Mouse (Mus musculus) MEL (cell line): ENCODE measurements around the gene Tnik. TPM values are rescaled to one million over a fixed set of nuclear protein-coding genes. Genes with fewer than 3 reads are reported as not detected.

Experiments
- DNase-seq: peaks from one replicate; pipeline ENCODE4 v3.0.0; 2011; ENCODE audit warnings: low read depth, low spot score
- H3K27ac ChIP-seq: 2 replicates; pipeline ENCODE4 v1.5.1; 2012; ENCODE audit warnings: low read depth, mild to moderate bottlenecking, control low read depth, low read length, moderate library complexity; ENCODE audit not compliant: control insufficient read depth
- H3K27me3 ChIP-seq, 2 experiments: fragments of 150-350 bp in 1 of 2; sonication (generic) in 1 of 2; 2 replicates each; pipeline ENCODE4 v1.6.1; 2012; ENCODE audit warnings: low read length in 2 of 2, mild to moderate bottlenecking in 2 of 2, improper control_type of control experiment in 1 of 2, moderate library complexity in 1 of 2; ENCODE audit not compliant: insufficient read depth in 2 of 2, control insufficient read depth in 1 of 2
- H3K36me3 ChIP-seq, 2 experiments: 2 replicates each; pipeline ENCODE4 v1.6.1; 2012 to 2014; ENCODE audit warnings: low read length in 2 of 2, improper control_type of control experiment in 1 of 2, inconsistent platforms in 1 of 2, mild to moderate bottlenecking in 1 of 2; ENCODE audit not compliant: insufficient read depth in 2 of 2, control insufficient read depth in 1 of 2
- H3K4me1 ChIP-seq, 2 experiments: fragments of 150-350 bp in 1 of 2; sonication (generic) in 1 of 2; 2 replicates each; pipeline ENCODE4 v1.6.1; 2012; ENCODE audit warnings: low read length in 2 of 2, improper control_type of control experiment in 1 of 2, mild to moderate bottlenecking in 1 of 2; ENCODE audit not compliant: insufficient read depth in 2 of 2, control insufficient read depth in 1 of 2
- H3K4me3 ChIP-seq, 2 experiments: fragments of 150-350 bp in 1 of 2; sonication (generic) in 1 of 2; 2 replicates each; pipeline ENCODE4 v1.5.1; 2012; ENCODE audit warnings: low read depth in 2 of 2, low read length in 2 of 2, mild to moderate bottlenecking in 2 of 2, moderate library complexity in 2 of 2, control low read depth in 1 of 2, improper control_type of control experiment in 1 of 2; ENCODE audit not compliant: control insufficient read depth in 1 of 2, insufficient read depth in 1 of 2
- H3K79me2 ChIP-seq: 2 replicates; pipeline ENCODE4 v1.6.1; 2012; ENCODE audit warnings: mild to moderate bottlenecking, low read length, moderate library complexity; ENCODE audit not compliant: control insufficient read depth, poor library complexity, insufficient read depth
- H3K9ac ChIP-seq: 2 replicates; pipeline ENCODE4 v1.6.1; 2012; ENCODE audit warnings: low read depth, mild to moderate bottlenecking, control low read depth, low read length, moderate library complexity; ENCODE audit not compliant: control insufficient read depth, poor library complexity, severe bottlenecking
- H3K9me3 ChIP-seq: fragments of 150-350 bp; sonication (generic); replicated peaks from 2 replicates; pipeline ENCODE4 v1.6.1; 2012; ENCODE audit warnings: mild to moderate bottlenecking, low read length, improper control_type of control experiment, moderate library complexity; ENCODE audit not compliant: insufficient read depth
- KAT2A ChIP-seq: conservative IDR thresholded peaks from 2 replicates; pipeline ENCODE4 v1.6.1; 2012; ENCODE audit warnings: low read depth, low read length, improper control_type of control experiment, inconsistent platforms
- MXI1 ChIP-seq: IDR thresholded peaks from 2 replicates; pipeline ENCODE4 v1.6.1; 2011; ENCODE audit warnings: mild to moderate bottlenecking, low read depth, low read length, improper control_type of control experiment
- MYB ChIP-seq: IDR thresholded peaks from 2 replicates; pipeline ENCODE4 v1.6.1; 2011; ENCODE audit warnings: mild to moderate bottlenecking, low read depth, low read length, improper control_type of control experiment
- NRF1 ChIP-seq: IDR thresholded peaks from 2 replicates; pipeline ENCODE4 v1.6.1; 2014; ENCODE audit warnings: low read depth, mild to moderate bottlenecking, inconsistent platforms, low read length, improper control_type of control experiment, moderate library complexity; ENCODE audit not compliant: poor library complexity, insufficient read depth, severe bottlenecking
- SMC3 ChIP-seq: IDR thresholded peaks from 2 replicates; pipeline ENCODE4 v1.6.1; 2011; ENCODE audit warnings: low read depth, low read length, improper control_type of control experiment
- UBTF ChIP-seq: IDR thresholded peaks from 2 replicates; pipeline ENCODE4 v1.6.1; 2012; ENCODE audit warnings: low read depth, mild to moderate bottlenecking, inconsistent platforms, low read length, improper control_type of control experiment, moderate library complexity, borderline replicate concordance; ENCODE audit not compliant: insufficient read depth
- USF2 ChIP-seq, 2 experiments: IDR thresholded peaks; 2 replicates each; pipeline ENCODE4 v1.6.1; 2011 to 2012; ENCODE audit warnings: improper control_type of control experiment in 2 of 2, low read length in 2 of 2, borderline replicate concordance in 1 of 2, inconsistent platforms in 1 of 2, low read depth in 1 of 2, mild to moderate bottlenecking in 1 of 2; ENCODE audit not compliant: insufficient read depth in 1 of 2
- ZKSCAN1 ChIP-seq: IDR thresholded peaks from 2 replicates; pipeline ENCODE4 v1.6.1; 2012; ENCODE audit warnings: low read depth, mild to moderate bottlenecking, inconsistent platforms, low read length, improper control_type of control experiment, moderate library complexity
- ZMIZ1 ChIP-seq: IDR thresholded peaks from 2 replicates; pipeline ENCODE4 v1.6.1; 2012; ENCODE audit warnings: low read depth, mild to moderate bottlenecking, inconsistent platforms, low read length, improper control_type of control experiment, moderate library complexity
- ZNF384 ChIP-seq: IDR thresholded peaks from 2 replicates; pipeline ENCODE4 v1.6.1; 2012; ENCODE audit warnings: low read depth, mild to moderate bottlenecking, inconsistent platforms, low read length, improper control_type of control experiment
- polyA plus RNA-seq, 2 experiments: library from polyadenylated mRNA; stranded (reverse) in 1 of 2; unstranded in 1 of 2; fragments of >175 nt in 1 of 2; fragments of >200 nt in 1 of 2; gene quantifications; 2 replicates each; pipeline versions ENCODE4 v1.2.1 to v1.2.4; 2012; ENCODE audit warnings: low replicate concordance in 2 of 2, low read depth in 1 of 2; ENCODE audit not compliant: insufficient read length in 2 of 2, insufficient read depth in 1 of 2, missing spikeins in 1 of 2
- total RNA-seq: library from RNA; depleted of rRNA; stranded (reverse); fragments of 300-350 nt; gene quantifications from 2 replicates; pipeline ENCODE4 v1.2.3, GENCODE M21; 2012

The Tnik gene
- total and polyA plus RNA-seq, 3 experiments = 9.9 to 78.4 (median 13.6) TPM

DNA sequence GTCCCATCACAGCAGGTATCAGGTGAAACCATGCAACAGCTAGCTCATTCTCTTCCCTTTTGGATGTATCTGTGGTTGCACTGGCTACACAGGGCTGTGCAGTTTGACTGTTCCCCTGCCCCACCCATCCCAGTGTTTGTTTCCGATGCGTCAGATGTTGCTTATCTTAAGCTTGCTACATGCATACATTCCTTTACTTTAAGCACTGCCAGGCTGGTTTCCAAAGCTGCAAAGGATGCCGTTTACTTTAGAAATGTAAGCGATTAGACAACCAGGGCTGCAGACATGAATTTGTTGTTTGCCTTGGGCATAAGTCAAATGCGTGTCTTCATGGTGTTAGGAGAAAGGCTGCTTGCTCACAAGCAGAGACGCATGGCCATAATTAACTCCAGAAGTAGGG lies 96.1 kb downstream of the Tnik start:
- Histone ChIP-seq H3K27me3 (no peaks in the 10 kb centered on the region), H3K4me3 (no peak overlapping the region), H3K9me3 (no peaks in the 10 kb centered on the region), H3K9ac (no peak overlapping the region), H3K79me2 (no peaks in the 10 kb centered on the region), H3K36me3 (no peaks in the 10 kb centered on the region), H3K27ac (no peak overlapping the region), H3K4me1 (no peaks in the 10 kb centered on the region)
- DNase-seq = no peak
- no peak for TF ChIP-seq ZKSCAN1
- TF ChIP-seq UBTF = no peak
- no peak for TF ChIP-seq MXI1
- TF ChIP-seq SMC3 = no peak

GRCm38 (mm10) chr3:28361056-28361455 lies 98.0 kb downstream of the Tnik start:
- TF ChIP-seq USF2 (IDR thresholded peaks at IDR 0.05; ENCODE audit: borderline replicate concordance in 1 of 2, insufficient read depth in 1 of 2, low read depth in 1 of 2, low read length in 2 of 2) (no peak), NRF1 (no peak), KAT2A (no peak), ZMIZ1 (no peak)
- TF ChIP-seq, all 39 proteins: peak for 0
- no peaks in the 10 kb centered on the region for H3K4me1 ChIP-seq
- no peak overlapping the region for H3K9ac ChIP-seq
- no peaks in the 10 kb centered on the region for H3K9me3 ChIP-seq
- H3K36me3 ChIP-seq = no peaks in the 10 kb centered on the region
- DNase-seq = no peak
- no peak overlapping the region for H3K27ac ChIP-seq
- no peaks in the 10 kb centered on the region for H3K27me3 ChIP-seq
- H3K4me3 ChIP-seq = no peak overlapping the region
- H3K79me2 ChIP-seq = no peaks in the 10 kb centered on the region

- Histone ChIP-seq H3K9ac (no peak overlapping the region), H3K36me3 (no peaks in the 10 kb centered on the region), H3K9me3 (no peaks in the 10 kb centered on the region), H3K4me1 (no peaks in the 10 kb centered on the region), H3K27me3 (no peaks in the 10 kb centered on the region), H3K4me3 (no peak overlapping the region), H3K79me2 (no peaks in the 10 kb centered on the region), H3K27ac (no peak overlapping the region)
- DNase-seq = no peak
- TF ChIP-seq ZNF384 (peak; percentile 29; the same call in 1 of the 2 replicates), MYB (no peak)
These were observed 100.6 kb downstream of the Tnik start for GRCm38 (mm10) chr3:28363441-28364125.
